Mouse (Mus musculus): Measurements from ENCODE around the gene Paqr7.

- TF ChIP-seq CTCF (IDR thresholded peaks at IDR 0.05; ENCODE audit: low read depth, low read length): no peak
- no peak for TF ChIP-seq GATA1 (IDR thresholded peaks at IDR 0.05; ENCODE audit: borderline replicate concordance, low read length)
- no peak for TF ChIP-seq TAL1 (conservative IDR thresholded peaks at IDR 0.05; ENCODE audit: low read depth, low read length)
- TF ChIP-seq GATA2 (IDR thresholded peaks at IDR 0.05; ENCODE audit: borderline replicate concordance, low read depth, low read length): no peak
- TF ChIP-seq POLR2AphosphoS5 (IDR thresholded peaks at IDR 0.05; ENCODE audit: insufficient replicate concordance, low read depth, low read length): no peak
These were observed 26.9 kb downstream of the Paqr7 start for GRCm38 (mm10) chr4:134523447-134523846.

Data from G1E (cell line).